Mouse (Mus musculus) kidney, adult 2 months (tissue): ENCODE data around the gene Eif2d. TPM values are rescaled to one million over a fixed set of nuclear protein-coding genes. Genes with fewer than 3 reads are reported as not detected.

Experiments
- DNase-seq: peaks from one replicate; pipeline ENCODE4 v3.0.0; 2021
- H3K27ac ChIP-seq: fragments of 200-500 bp; 2 replicates; pipeline ENCODE4 v1.5.1; 2012; ENCODE audit warnings: low read depth, low read length, control low read depth, inconsistent platforms; ENCODE audit not compliant: insufficient read depth
- H3K27me3 ChIP-seq: fragments of 200-500 bp; replicated peaks from 2 replicates; pipeline ENCODE4 v1.6.1; 2012; ENCODE audit warnings: mild to moderate bottlenecking, moderate library complexity, low read length, inconsistent platforms; ENCODE audit not compliant: control insufficient read depth, insufficient read depth
- H3K36me3 ChIP-seq: fragments of 200-500 bp; 2 replicates; pipeline ENCODE4 v1.6.1; 2012; ENCODE audit warnings: mild to moderate bottlenecking, moderate library complexity, low read length, inconsistent platforms; ENCODE audit not compliant: control insufficient read depth, insufficient read depth
- H3K4me1 ChIP-seq: fragments of 200-500 bp; 2 replicates; pipeline ENCODE4 v1.6.1; 2011; ENCODE audit warnings: low read length; ENCODE audit not compliant: control insufficient read depth, insufficient read depth
- H3K4me3 ChIP-seq: fragments of 200-500 bp; 2 replicates; pipeline ENCODE4 v1.5.1; 2011; ENCODE audit warnings: mild to moderate bottlenecking, low read depth, low read length, control low read depth; ENCODE audit not compliant: insufficient read depth
- CTCF ChIP-seq: fragments of 200-500 bp; conservative IDR thresholded peaks from 2 replicates; pipeline ENCODE4 v1.5.1; 2011; ENCODE audit warnings: low read depth, mild to moderate bottlenecking, control low read depth, low read length, moderate library complexity, mixed read lengths; ENCODE audit not compliant: insufficient read depth, insufficient read length
- POLR2A ChIP-seq: fragments of 200-500 bp; IDR thresholded peaks from one replicate; pipeline ENCODE4 v1.6.1; 2011; ENCODE audit warnings: low read depth, low read length, control low read depth
- WGBS: fragments of 180-500 bp; shearing (Covaris S2); methylation state at CpG from one replicate; pipeline ENCODE4 v1.1.7; 2018; 5-methylcytosine and 5-hydroxymethylcytosine counted together
- polyA plus RNA-seq: library from polyadenylated mRNA; depleted of rRNA; stranded (reverse); fragments of >200 nt; gene quantifications from 2 replicates; pipeline ENCODE4 v1.2.3, GENCODE M21; 2012

The Eif2d gene
- polyA plus RNA-seq, 1 experiment: 32.1 TPM

GRCm38 (mm10) chr1:131118530-131118929 lies 34.5 kb upstream of the Eif2d start:
- no peaks in the 10 kb centered on the region for H3K4me1 ChIP-seq

GRCm38 (mm10) chr1:131119026-131119425 lies 34.0 kb upstream of the Eif2d start:
- Histone ChIP-seq H3K4me3 (no peak overlapping the region), H3K36me3 (no peaks in the 10 kb centered on the region), H3K27ac (no peak overlapping the region), H3K4me1 (no peaks in the 10 kb centered on the region), H3K27me3 (no peaks in the 10 kb centered on the region)
- TF ChIP-seq POLR2A: no peak
- peak; percentile 73 for TF ChIP-seq CTCF
- peak; percentile 55 for DNase-seq
- 66% methylated on average over 2 of the region's 2 CpGs for WGBS

More at GRCm38 (mm10) chr1:131118530-131118929, 34.5 kb upstream of the Eif2d start:
- no peak overlapping the region for H3K27ac ChIP-seq
- DNase-seq: no peak
- H3K27me3 ChIP-seq: no peaks in the 10 kb centered on the region
- H3K36me3 ChIP-seq: no peaks in the 10 kb centered on the region
- H3K4me3 ChIP-seq: no peak overlapping the region
- 50% methylated on average over 10 of the region's 10 CpGs for WGBS
- TF ChIP-seq CTCF (no peak), POLR2A (no peak)

- Histone ChIP-seq H3K4me3 (no peak overlapping the region), H3K27me3 (no peaks in the 10 kb centered on the region), H3K27ac (no peak overlapping the region), H3K4me1 (no peaks in the 10 kb centered on the region), H3K36me3 (no peaks in the 10 kb centered on the region)
- TF ChIP-seq CTCF: peak; percentile 44; the same call in 1 of the 2 replicates
- no peak for TF ChIP-seq POLR2A
- WGBS: 47% methylated on average over 3 of the region's 3 CpGs
- DNase-seq: peak; percentile 40
Measured at GRCm38 (mm10) chr1:131121987-131122386, 31.0 kb upstream of the Eif2d start.

GRCm38 (mm10) chr1:131123522-131124265 lies 29.3 kb upstream of the Eif2d start:
- Histone ChIP-seq H3K27ac (no peak overlapping the region), H3K4me3 (no peak overlapping the region), H3K36me3 (no peaks in the 10 kb centered on the region), H3K27me3 (no peaks in the 10 kb centered on the region), H3K4me1 (no peaks in the 10 kb centered on the region)
- DNase-seq: no peak
- 70% methylated on average over 10 of the region's 10 CpGs for WGBS
- TF ChIP-seq POLR2A (no peak), CTCF (no peak)

- no peak for TF ChIP-seq POLR2A
- TF ChIP-seq CTCF: no peak
- Histone ChIP-seq H3K36me3 (no peaks in the 10 kb centered on the region), H3K4me1 (no peaks in the 10 kb centered on the region), H3K4me3 (no peak overlapping the region), H3K27ac (no peak overlapping the region), H3K27me3 (no peaks in the 10 kb centered on the region)
- WGBS: 65% methylated on average over 11 of the region's 11 CpGs
- DNase-seq: peak; percentile 20
Measured at GRCm38 (mm10) chr1:131125987-131126744, 26.8 kb upstream of the Eif2d start.

GRCm38 (mm10) chr1:131134231-131134630 lies 18.8 kb upstream of the Eif2d start:
- DNase-seq: no peak
- 62% methylated on average over 6 of the region's 6 CpGs for WGBS
- Histone ChIP-seq H3K36me3 (no peaks in the 10 kb centered on the region), H3K27me3 (no peaks in the 10 kb centered on the region), H3K27ac (no peak overlapping the region), H3K4me1 (no peaks in the 10 kb centered on the region; the same call in 1 of the 2 replicates), H3K4me3 (no peak overlapping the region)
- no peak for TF ChIP-seq POLR2A

- WGBS: 38% methylated on average over 8 of the region's 8 CpGs
- peak; percentile 78 for DNase-seq
Measured at GRCm38 (mm10) chr1:131134942-131135522, 17.9 kb upstream of the Eif2d start.

More at GRCm38 (mm10) chr1:131134942-131135522, 17.9 kb upstream of the Eif2d start:
- H3K27ac ChIP-seq: no peak overlapping the region
- no peaks in the 10 kb centered on the region; the same call in 1 of the 2 replicates for H3K4me1 ChIP-seq
- H3K4me3 ChIP-seq: no peak overlapping the region
- H3K36me3 ChIP-seq: no peaks in the 10 kb centered on the region
- H3K27me3 ChIP-seq: no peaks in the 10 kb centered on the region
- TF ChIP-seq POLR2A (no peak), CTCF (no peak)
